Mouse (Mus musculus) E14TG2a.4 (cell line): Measurements from ENCODE around the gene Oxa1l.

Source experiments
- H3K27me3 ChIP-seq: 2 replicates; pipeline ENCODE4 v1.6.1; 2014; ENCODE audit warnings: low read length, control low read depth; ENCODE audit not compliant: insufficient read depth
- H3K36me3 ChIP-seq: 2 replicates; pipeline ENCODE4 v1.6.1; 2014; ENCODE audit warnings: low read length, control low read depth; ENCODE audit not compliant: insufficient read depth
- H3K4me1 ChIP-seq: replicated peaks from 2 replicates; pipeline ENCODE4 v1.6.1; 2014; ENCODE audit warnings: low read depth, low read length, control low read depth
- H3K4me3 ChIP-seq: replicated peaks from 2 replicates; pipeline ENCODE4 v1.5.1; 2014; ENCODE audit warnings: mild to moderate bottlenecking, low read length
- H3K9me3 ChIP-seq: 2 replicates; pipeline ENCODE4 v1.6.1; 2014; ENCODE audit warnings: low read length, control low read depth
- CTCF ChIP-seq: conservative IDR thresholded peaks from 2 replicates; pipeline ENCODE4 v1.5.1; 2014; ENCODE audit warnings: low read length
- NANOG ChIP-seq: IDR thresholded peaks from 2 replicates; pipeline ENCODE4 v1.6.1; 2014; ENCODE audit warnings: borderline replicate concordance, low read length, mixed read lengths
- POU5F1 ChIP-seq: IDR thresholded peaks from 2 replicates; pipeline ENCODE4 v1.6.1; 2014; ENCODE audit warnings: low read length, borderline replicate concordance

Gene Oxa1l

GRCm38 (mm10) chr14:54360577-54361340 lies at the start of gene Oxa1l:
Gene Oxa1l, plus strand, starts transcription at chr14:54360834.
- H3K36me3 ChIP-seq: peaks cover 27% of the 10 kb centered on the region
- H3K4me1 ChIP-seq: peaks cover 9% of the 10 kb centered on the region
- TF ChIP-seq NANOG: no peak
- TF ChIP-seq POU5F1: no peak
- TF ChIP-seq CTCF: no peak
- no peaks in the 10 kb centered on the region for H3K27me3 ChIP-seq
- no peaks in the 10 kb centered on the region for H3K9me3 ChIP-seq
- H3K4me3 ChIP-seq: peak within 1 kb of the TSS; percentile 94

- peaks cover 5% of the 10 kb centered on the region; the same call in 1 of the 2 replicates for H3K4me1 ChIP-seq
- H3K9me3 ChIP-seq: no peaks in the 10 kb centered on the region
- no peak overlapping the region for H3K4me3 ChIP-seq
- no peaks in the 10 kb centered on the region for H3K27me3 ChIP-seq
- H3K36me3 ChIP-seq: no peaks in the 10 kb centered on the region
- TF ChIP-seq POU5F1 (no peak), NANOG (no peak), CTCF (no peak)
Observed at GRCm38 (mm10) chr14:54311763-54312162, 48.9 kb upstream of the Oxa1l start.

GRCm38 (mm10) chr14:54321556-54322376 lies 38.9 kb upstream of the Oxa1l start:
- peaks cover 14% of the 10 kb centered on the region for H3K4me1 ChIP-seq
- peaks cover 5% of the 10 kb centered on the region; the same call in 1 of the 2 replicates for H3K9me3 ChIP-seq
- no peaks in the 10 kb centered on the region for H3K27me3 ChIP-seq
- TF ChIP-seq NANOG: peak; percentile 61; the same call in 1 of the 2 replicates
- no peak for TF ChIP-seq CTCF
- H3K36me3 ChIP-seq: no peaks in the 10 kb centered on the region
- no peak overlapping the region for H3K4me3 ChIP-seq

GRCm38 (mm10) chr14:54324486-54324885 lies 36.1 kb upstream of the Oxa1l start:
- TF ChIP-seq CTCF (no peak), NANOG (no peak), POU5F1 (no peak)
- no peak overlapping the region for H3K4me3 ChIP-seq
- H3K9me3 ChIP-seq: peaks cover 5% of the 10 kb centered on the region; the same call in 1 of the 2 replicates
- H3K27me3 ChIP-seq: no peaks in the 10 kb centered on the region
- H3K4me1 ChIP-seq: peaks cover 18% of the 10 kb centered on the region
- H3K36me3 ChIP-seq: no peaks in the 10 kb centered on the region

- Histone ChIP-seq H3K9me3 (no peaks in the 10 kb centered on the region), H3K4me3 (no peak overlapping the region), H3K4me1 (peaks cover 12% of the 10 kb centered on the region), H3K36me3 (no peaks in the 10 kb centered on the region), H3K27me3 (no peaks in the 10 kb centered on the region)
- TF ChIP-seq NANOG: no peak
- peak; percentile 42 for TF ChIP-seq CTCF
Observed at GRCm38 (mm10) chr14:54328548-54328947, 32.1 kb upstream of the Oxa1l start.

- no peaks in the 10 kb centered on the region for H3K9me3 ChIP-seq
- no peak overlapping the region for H3K4me3 ChIP-seq
- H3K27me3 ChIP-seq: peaks cover 3% of the 10 kb centered on the region
- H3K36me3 ChIP-seq: no peaks in the 10 kb centered on the region
- TF ChIP-seq POU5F1 (no peak), NANOG (no peak), CTCF (no peak)
- peaks cover 12% of the 10 kb centered on the region for H3K4me1 ChIP-seq
Observed at GRCm38 (mm10) chr14:54329201-54329600, 31.4 kb upstream of the Oxa1l start.

GRCm38 (mm10) chr14:54331178-54331577 lies 29.5 kb upstream of the Oxa1l start:
- no peaks in the 10 kb centered on the region for H3K36me3 ChIP-seq
- H3K27me3 ChIP-seq: peaks cover 13% of the 10 kb centered on the region
- no peak overlapping the region for H3K4me3 ChIP-seq
- TF ChIP-seq CTCF: no peak
- no peak for TF ChIP-seq NANOG
- no peaks in the 10 kb centered on the region for H3K9me3 ChIP-seq
- H3K4me1 ChIP-seq: peaks cover 12% of the 10 kb centered on the region

- Histone ChIP-seq H3K9me3 (no peaks in the 10 kb centered on the region), H3K27me3 (peaks cover 13% of the 10 kb centered on the region), H3K4me3 (no peak overlapping the region), H3K4me1 (peaks cover 12% of the 10 kb centered on the region), H3K36me3 (no peaks in the 10 kb centered on the region)
- TF ChIP-seq NANOG (no peak), POU5F1 (no peak), CTCF (no peak)
Observed at GRCm38 (mm10) chr14:54332176-54333074, 28.2 kb upstream of the Oxa1l start.
